In genomic region chr8:11444216-11444615, GRCm38 (mm10) we compare ENCODE assay signal across 13 mouse cellular contexts. TPM values are rescaled to one million over a fixed set of nuclear protein-coding genes. Genes with fewer than 3 reads are reported as not detected.
"Had no signal": no experiment of that assay in that cellular context is flagged by ENCODE, and none has a peak within 500 bp of the region (broad histone marks: within the 10 kb centered on the region; RNA-seq: fewer than 3 reads in every experiment).

No protein-coding gene starts in this region.

- DNase-seq: kidney, adult 8-10 months; kidney, postnatal 25 days; lung, embryonic 14.5 days; lung, postnatal 10 days; lung, postnatal 4 days; thymus, postnatal 4 days had no signal

- H3K27ac ChIP-seq: left cerebral cortex, adult 2 months; limb, embryonic 15.5 days; midbrain, embryonic 12.5 days; stomach, postnatal 0 days had no signal

- H3K9me3 ChIP-seq: limb, embryonic 15.5 days; megakaryocyte, embryonic 14.5 days; midbrain, embryonic 12.5 days had no signal

- H3K27me3 ChIP-seq: limb, embryonic 15.5 days; midbrain, embryonic 12.5 days had no signal

- H3K4me2 ChIP-seq: limb, embryonic 15.5 days; lung, embryonic 14.5 days; midbrain, embryonic 12.5 days had no signal

- ATAC-seq: intestine, embryonic 16.5 days had no signal

- H3K4me1 ChIP-seq: limb, embryonic 15.5 days; midbrain, embryonic 12.5 days had no signal

- H3K36me3 ChIP-seq: midbrain, embryonic 12.5 days had no signal

- H3K4me3 ChIP-seq: left cerebral cortex, adult 2 months; limb, embryonic 15.5 days; megakaryocyte, embryonic 14.5 days; midbrain, embryonic 12.5 days had no signal

- H3K9ac ChIP-seq: limb, embryonic 15.5 days; lung, embryonic 14.5 days; midbrain, embryonic 12.5 days had no signal

RNA-seq across cellular contexts. Expression of gene Rab20, which starts 34.3 kb away (rescaled TPM):
- polyA plus RNA-seq: neural tube, embryonic 14.5 days had no signal
